ENCODE assay signal across 8 mouse cellular contexts in the genomic region with DNA sequence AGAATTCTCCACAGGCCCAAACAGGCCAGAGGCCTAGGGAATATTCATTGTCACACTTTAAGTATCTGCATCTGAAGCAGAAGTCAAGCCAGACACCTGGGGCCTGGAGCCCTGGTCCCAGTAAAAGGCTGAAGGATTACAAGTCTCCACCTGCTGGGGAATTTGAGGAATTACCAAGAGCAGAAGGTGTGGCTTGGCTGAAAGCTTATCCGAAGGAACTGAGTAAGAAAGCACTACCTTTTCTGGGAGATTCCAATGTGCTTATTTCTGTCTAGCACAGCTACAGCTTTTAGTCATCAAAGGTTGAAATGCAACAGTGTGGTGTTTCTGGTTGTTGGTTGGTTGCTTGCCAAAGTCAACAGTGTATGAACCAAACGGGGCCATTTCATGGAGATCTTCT.
A peak's percentile ranks its signal among the peaks of the same experiment; 100 is the strongest.
DNase-seq lines count a peak whose midpoint lies in the region; ATAC-seq and TF ChIP-seq lines count a peak whose summit lies in the region.

No protein-coding gene starts in this region.

- no peak for TF ChIP-seq POLR2A in kidney, adult 2 months (IDR thresholded peaks at IDR 0.05; ENCODE audit: low read depth, low read length)

- no peaks in the 10 kb centered on the region for H3K36me3 ChIP-seq in forebrain, embryonic 14.5 days (ENCODE audit: control insufficient read depth, insufficient read depth, low read length)
- no peaks in the 10 kb centered on the region for H3K36me3 ChIP-seq in kidney, adult 2 months (ENCODE audit: control insufficient read depth, insufficient read depth, low read length)
- no peaks in the 10 kb centered on the region for H3K36me3 ChIP-seq in limb, embryonic 13.5 days

- no peak overlapping the region for H3K27ac ChIP-seq in forebrain, embryonic 14.5 days (ENCODE audit: low read depth, low read length)
- H3K27ac ChIP-seq in kidney, adult 2 months (ENCODE audit: insufficient read depth, low read depth, low read length): no peak overlapping the region
- no peak overlapping the region for H3K27ac ChIP-seq in limb, embryonic 13.5 days

- H3K27me3 ChIP-seq in forebrain, embryonic 14.5 days (replicated peaks; ENCODE audit: control insufficient read depth, insufficient read depth, low read length): no peaks in the 10 kb centered on the region
- H3K27me3 ChIP-seq in kidney, adult 2 months (replicated peaks; ENCODE audit: control insufficient read depth, insufficient read depth, low read length): no peaks in the 10 kb centered on the region
- no peaks in the 10 kb centered on the region for H3K27me3 ChIP-seq in limb, embryonic 13.5 days

- H3K4me2 ChIP-seq in forebrain, embryonic 14.5 days (ENCODE audit: low read length): no peak overlapping the region
- H3K4me2 ChIP-seq in limb, embryonic 13.5 days (replicated peaks): no peak overlapping the region

- 66% methylated on average over 2 of the region's 2 CpGs for WGBS in forebrain, embryonic 14.5 days
- WGBS in kidney, adult 2 months: 18% methylated on average over 2 of the region's 2 CpGs
- 44% methylated on average over 2 of the region's 2 CpGs for WGBS in limb, embryonic 13.5 days

- ATAC-seq in cerebellum, adult (ENCODE audit: insufficient number of reproducible peaks, low FRiP score, low TSS enrichment): peak; percentile 54; the same call in 1 of the 2 replicates
- peak; percentile 34 for ATAC-seq in forebrain, embryonic 14.5 days
- ATAC-seq in limb, embryonic 13.5 days (ENCODE audit: low FRiP score, low read depth): peak; percentile 59; the same call in 1 of the 2 replicates

- H3K9ac ChIP-seq in forebrain, embryonic 14.5 days (ENCODE audit: low read length): no peak overlapping the region
- H3K9ac ChIP-seq in limb, embryonic 13.5 days: no peak overlapping the region

- H3K4me3 ChIP-seq in forebrain, embryonic 14.5 days (ENCODE audit: low read depth, low read length): no peak overlapping the region
- H3K4me3 ChIP-seq in kidney, adult 2 months (ENCODE audit: insufficient read depth, low read depth, low read length): no peak overlapping the region
- H3K4me3 ChIP-seq in limb, embryonic 13.5 days: no peak overlapping the region

- peak; percentile 47 for TF ChIP-seq CTCF in kidney, adult 2 months (conservative IDR thresholded peaks at IDR 0.05; ENCODE audit: insufficient read depth, insufficient read length, low read depth, low read length)

- peak; percentile 6 for DNase-seq in ovary, postnatal 36 days (ENCODE audit: low spot score)
- no peak for DNase-seq in ovary, postnatal 10 days (ENCODE audit: low spot score)
- peak; percentile 78 for DNase-seq in forebrain, embryonic 14.5 days (ENCODE audit: low spot score)
- peak; percentile 62 for DNase-seq in kidney, adult 2 months
- DNase-seq in telencephalon, adult 2 months (ENCODE audit: low read depth, low spot score): peak; percentile 41
- no peak for DNase-seq in B cell, adult 2 months

- H3K4me1 ChIP-seq in forebrain, embryonic 14.5 days (ENCODE audit: control insufficient read depth, insufficient read depth, low read length): no peaks in the 10 kb centered on the region
- 0 out of 2 replicates have a peak, but pooled peaks cover 4% of the 10 kb centered on the region for H3K4me1 ChIP-seq in kidney, adult 2 months (ENCODE audit: control insufficient read depth, insufficient read depth, low read length)
- no peaks in the 10 kb centered on the region; the same call in 1 of the 2 replicates for H3K4me1 ChIP-seq in limb, embryonic 13.5 days

- no peaks in the 10 kb centered on the region for H3K9me3 ChIP-seq in forebrain, embryonic 14.5 days (replicated peaks; ENCODE audit: control insufficient read depth, low read length)
- no peaks in the 10 kb centered on the region for H3K9me3 ChIP-seq in limb, embryonic 13.5 days

Comparison
In these comparisons a context has a peak if more than half of its experiments do, and no peak if none do; other contexts are left out.
1. DNase-seq: peak in ovary, postnatal 36 days (single experiment), forebrain, embryonic 14.5 days (single experiment), kidney, adult 2 months (single experiment) and telencephalon, adult 2 months (single experiment); none in ovary, postnatal 10 days (single experiment) and B cell, adult 2 months (0 of 2).
2. Peak in every context shown above with its lines, with median percentiles within 50 percentile points of each other: ATAC-seq.